Mouse (Mus musculus): Measurements from ENCODE around the gene Tenm3.

GRCm38 (mm10) chr8:48842516-48842990, 1.2 kb downstream of the Tenm3 start:
- no peak for TF ChIP-seq POLR2A (IDR thresholded peaks at IDR 0.05; ENCODE audit: insufficient read length, low read depth)
- no peak for TF ChIP-seq POLR2AphosphoS2 (IDR thresholded peaks at IDR 0.05; ENCODE audit: insufficient read length, low read depth)
- no peak for TF ChIP-seq TCF3 (IDR thresholded peaks at IDR 0.05; ENCODE audit: insufficient read length, low read depth)
- no peak for TF ChIP-seq TCF12 (IDR thresholded peaks at IDR 0.05; ENCODE audit: insufficient read depth, poor library complexity, severe bottlenecking)
- TF ChIP-seq USF1 (IDR thresholded peaks at IDR 0.05; ENCODE audit: low read depth) = no peak
